Mouse (Mus musculus) myocyte (in vitro differentiated cells): ENCODE data around the gene Odr4. TPM values are rescaled to one million over a fixed set of nuclear protein-coding genes. Genes with fewer than 3 reads are reported as not detected.

ENCODE experiments used
- H3K27me3 ChIP-seq: one replicate; pipeline ENCODE4 v1.6.1; 2011; ENCODE audit not compliant: control insufficient read depth, insufficient read depth, insufficient read length
- H3K36me3 ChIP-seq: one replicate; pipeline ENCODE4 v1.6.1; 2011; ENCODE audit not compliant: control insufficient read depth, insufficient read depth
- H3K4me2 ChIP-seq: one replicate; pipeline ENCODE4 v1.6.1; 2011; ENCODE audit warnings: low read depth, control low read depth
- H3K4me3 ChIP-seq: one replicate; pipeline ENCODE4 v1.5.1; 2011; ENCODE audit warnings: mild to moderate bottlenecking, control low read depth, moderate library complexity
- H3K79me2 ChIP-seq: one replicate; pipeline ENCODE4 v1.6.1; 2011; ENCODE audit not compliant: control insufficient read depth, insufficient read depth
- H3ac ChIP-seq: one replicate; pipeline ENCODE4 v1.6.1; 2011; ENCODE audit not compliant: control insufficient read depth, insufficient read length
- CEBPB ChIP-seq: IDR thresholded peaks from 2 replicates; pipeline ENCODE4 v1.6.1; 2011; ENCODE audit warnings: mild to moderate bottlenecking, moderate library complexity; ENCODE audit not compliant: poor library complexity, insufficient read depth, severe bottlenecking
- E2F4 ChIP-seq: IDR thresholded peaks from one replicate; pipeline ENCODE4 v1.6.1; 2011; ENCODE audit warnings: mild to moderate bottlenecking, control low read depth, moderate library complexity; ENCODE audit not compliant: insufficient read depth
- MAX ChIP-seq: IDR thresholded peaks from one replicate; pipeline ENCODE4 v1.6.1; 2011; ENCODE audit warnings: low read depth, mild to moderate bottlenecking, control low read depth
- MYOD1 ChIP-seq, 3 experiments: IDR thresholded peaks; one replicate each; pipeline ENCODE4 v1.6.1; 2011; ENCODE audit warnings: control low read depth in 2 of 3, low read depth in 2 of 3, mild to moderate bottlenecking in 2 of 3, moderate library complexity in 1 of 3; ENCODE audit not compliant: insufficient read length in 2 of 3, control insufficient read depth in 1 of 3
- MYOG ChIP-seq, 3 experiments: IDR thresholded peaks; one replicate each; pipeline ENCODE4 v1.6.1; 2011; ENCODE audit warnings: control low read depth in 2 of 3, low read depth in 2 of 3, mild to moderate bottlenecking in 2 of 3; ENCODE audit not compliant: insufficient read length in 2 of 3, control insufficient read depth in 1 of 3, insufficient read depth in 1 of 3
- POLR2A ChIP-seq: IDR thresholded peaks from one replicate; pipeline ENCODE4 v1.6.1; 2011; ENCODE audit warnings: low read depth, mild to moderate bottlenecking, control low read depth, moderate library complexity; ENCODE audit not compliant: insufficient read length
- POLR2AphosphoS2 ChIP-seq: IDR thresholded peaks from one replicate; pipeline ENCODE4 v1.6.1; 2011; ENCODE audit warnings: low read depth, control low read depth; ENCODE audit not compliant: insufficient read length
- REST ChIP-seq: IDR thresholded peaks from one replicate; pipeline ENCODE4 v1.6.1; 2011; ENCODE audit warnings: mild to moderate bottlenecking, control low read depth, moderate library complexity; ENCODE audit not compliant: insufficient read depth, insufficient read length
- SRF ChIP-seq: IDR thresholded peaks from one replicate; pipeline ENCODE4 v1.6.1; 2011; ENCODE audit warnings: low read depth; ENCODE audit not compliant: control insufficient read depth, insufficient read length
- TCF12 ChIP-seq: IDR thresholded peaks from one replicate; pipeline ENCODE4 v1.6.1; 2011; ENCODE audit warnings: mild to moderate bottlenecking, control low read depth; ENCODE audit not compliant: poor library complexity, insufficient read depth, severe bottlenecking
- TCF3 ChIP-seq: IDR thresholded peaks from one replicate; pipeline ENCODE4 v1.6.1; 2011; ENCODE audit warnings: low read depth, control low read depth; ENCODE audit not compliant: insufficient read length
- USF1 ChIP-seq: IDR thresholded peaks from one replicate; pipeline ENCODE4 v1.6.1; 2011; ENCODE audit warnings: low read depth, mild to moderate bottlenecking, control low read depth, moderate library complexity
- polyA plus RNA-seq: library from polyadenylated mRNA; unstranded; fragments of >200 nt; fragmentation: generic; extraction: Trizol; gene quantifications from one replicate; pipeline ENCODE4 v1.2.1, GENCODE M21; 2012; ENCODE audit warnings: missing spikeins

Odr4 gene
- polyA plus RNA-seq, 1 experiment: 11.9 TPM

GRCm38 (mm10) chr1:150403914-150404313 is 11.0 kb upstream of the Odr4 start:
- Histone ChIP-seq H3K79me2 (peaks cover 18% of the 10 kb centered on the region), H3K36me3 (peaks cover 86% of the 10 kb centered on the region), H3ac (no peak overlapping the region), H3K27me3 (no peaks in the 10 kb centered on the region), H3K4me3 (no peak overlapping the region), H3K4me2 (no peak overlapping the region)
- TF ChIP-seq TCF12 (no peak), MAX (no peak), MYOD1 (IDR thresholded peaks at IDR 0.05; ENCODE audit: control insufficient read depth in 1 of 3, insufficient read length in 2 of 3, low read depth in 2 of 3) (no peak), MYOG (IDR thresholded peaks at IDR 0.05; ENCODE audit: control insufficient read depth in 1 of 3, insufficient read depth in 1 of 3, insufficient read length in 2 of 3, low read depth in 2 of 3) (no peak), CEBPB (no peak), SRF (no peak), E2F4 (no peak), TCF3 (no peak), POLR2AphosphoS2 (no peak), USF1 (no peak), REST (no peak), POLR2A (no peak)

DNA sequence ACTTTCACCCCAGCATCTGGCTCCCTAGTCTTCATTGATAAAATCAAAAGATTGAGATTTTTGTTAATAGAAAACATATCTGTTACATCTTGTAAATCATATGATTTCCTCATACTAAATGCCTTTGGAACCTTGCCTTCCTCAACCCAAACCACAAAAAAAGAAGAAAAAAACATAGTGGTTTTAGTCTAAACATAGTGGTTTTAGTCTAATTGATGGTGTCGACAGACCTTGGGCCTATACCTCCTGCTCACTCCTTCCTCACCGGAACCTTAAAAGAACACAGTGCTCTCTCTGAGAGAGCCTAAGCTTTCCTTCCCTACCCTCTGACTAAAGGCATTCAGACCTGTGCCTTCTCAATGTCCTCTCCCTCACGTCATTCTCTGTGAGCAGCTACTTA is 3.1 kb upstream of the Odr4 start:
- Histone ChIP-seq H3K27me3 (no peaks in the 10 kb centered on the region), H3K79me2 (peaks cover 51% of the 10 kb centered on the region), H3K36me3 (peaks cover 46% of the 10 kb centered on the region), H3K4me3 (no peak overlapping the region), H3ac (no peak overlapping the region), H3K4me2 (no peak overlapping the region)
- no peak for TF ChIP-seq REST

GRCm38 (mm10) chr1:150393488-150393852 is 590 bp upstream of the Odr4 start:
- Histone ChIP-seq H3K79me2 (peaks cover 38% of the 10 kb centered on the region), H3K4me3 (peak overlapping the region; percentile 65), H3K4me2 (peak overlapping the region; percentile 59), H3ac (peak overlapping the region; percentile 61), H3K36me3 (peaks cover 38% of the 10 kb centered on the region), H3K27me3 (no peaks in the 10 kb centered on the region)
- TF ChIP-seq TCF12 (no peak), REST (no peak), MAX (no peak), E2F4 (no peak), MYOG (IDR thresholded peaks at IDR 0.05; ENCODE audit: control insufficient read depth in 1 of 3, insufficient read depth in 1 of 3, insufficient read length in 2 of 3, low read depth in 2 of 3) (no peak), POLR2AphosphoS2 (no peak), MYOD1 (IDR thresholded peaks at IDR 0.05; ENCODE audit: control insufficient read depth in 1 of 3, insufficient read length in 2 of 3, low read depth in 2 of 3) (no peak), CEBPB (no peak), SRF (no peak), USF1 (no peak)

DNA sequence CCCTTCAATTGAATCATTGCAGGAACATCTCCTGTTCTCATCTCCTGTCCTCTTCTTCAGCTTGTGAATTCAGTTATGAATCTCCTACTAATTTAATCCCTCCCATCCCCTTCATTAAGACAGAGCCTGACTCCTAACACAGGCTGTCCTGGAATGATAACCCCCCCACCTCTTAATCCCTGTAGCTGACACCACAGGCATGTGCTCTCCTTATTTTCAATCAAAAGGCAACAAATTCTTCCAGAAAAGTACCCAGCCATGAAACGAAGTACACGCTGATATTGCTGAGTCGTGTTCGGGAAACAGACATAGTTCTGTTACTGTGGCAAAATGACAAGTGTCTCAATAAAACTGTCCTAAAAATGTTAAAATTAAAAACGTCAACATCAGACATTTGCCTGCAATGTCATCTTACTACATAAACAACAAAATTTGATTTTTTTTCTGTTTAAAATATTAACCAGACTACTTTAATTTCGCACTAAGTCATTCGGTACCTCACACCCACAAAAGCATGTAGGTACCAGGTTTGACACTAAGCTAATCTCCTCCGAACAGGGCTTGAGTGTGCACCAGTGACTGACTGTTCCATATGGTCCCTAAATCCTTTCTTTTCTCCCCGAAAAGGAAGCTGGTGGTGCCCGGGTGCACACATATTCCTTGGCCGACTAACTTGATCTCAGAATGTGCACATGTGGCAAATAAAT is 796 bp downstream of the Odr4 start:
- no peak for TF ChIP-seq POLR2A
- no peak for TF ChIP-seq TCF3
- TF ChIP-seq CEBPB: no peak
- no peak for TF ChIP-seq TCF12
- no peak for TF ChIP-seq E2F4
- no peak for TF ChIP-seq SRF
- no peak for TF ChIP-seq MAX
- TF ChIP-seq POLR2AphosphoS2: no peak
- TF ChIP-seq MYOG (IDR thresholded peaks at IDR 0.05; ENCODE audit: control insufficient read depth in 1 of 3, insufficient read depth in 1 of 3, insufficient read length in 2 of 3, low read depth in 2 of 3): no peak
- TF ChIP-seq USF1: no peak
- TF ChIP-seq REST: no peak
- TF ChIP-seq MYOD1 (IDR thresholded peaks at IDR 0.05; ENCODE audit: control insufficient read depth in 1 of 3, insufficient read length in 2 of 3, low read depth in 2 of 3): no peak
- H3K36me3 ChIP-seq: peaks cover 42% of the 10 kb centered on the region
- H3K4me3 ChIP-seq: peak overlapping the region; percentile 65

DNA sequence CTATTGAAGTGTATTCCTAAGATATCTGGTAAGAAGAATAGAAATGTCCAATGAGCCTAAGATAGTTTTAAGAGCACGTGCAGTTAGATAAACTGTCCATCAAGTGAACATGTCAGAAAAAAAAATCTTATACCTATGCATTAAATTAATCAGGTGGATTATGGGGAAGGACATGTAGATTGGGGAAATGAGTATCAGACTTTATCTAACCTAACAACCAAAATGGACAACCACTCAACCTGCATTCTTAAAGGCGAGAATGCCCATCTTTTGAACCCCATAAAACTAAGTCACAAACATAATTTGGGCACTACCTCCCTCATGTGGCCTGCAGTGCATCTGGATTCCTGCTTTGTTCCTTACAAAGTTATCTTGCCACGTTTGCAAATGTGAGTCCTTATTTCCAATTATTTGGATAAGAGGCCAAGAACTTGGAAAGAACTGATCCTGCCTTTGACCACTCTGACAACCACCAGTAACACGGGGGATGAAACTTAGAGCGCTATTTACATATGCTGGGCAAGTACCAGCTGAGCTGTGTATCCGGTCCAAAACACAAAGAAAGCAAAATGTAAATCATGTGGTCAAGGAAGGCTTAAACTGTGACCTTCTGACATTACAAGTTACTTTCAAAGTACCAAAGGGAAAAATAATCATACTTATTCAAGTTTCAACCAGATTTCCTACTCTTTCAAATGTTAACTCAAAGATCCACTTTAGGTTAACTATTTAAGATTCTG is 3.3 kb downstream of the Odr4 start:
- Histone ChIP-seq H3K4me2 (no peak overlapping the region), H3K79me2 (peaks cover 27% of the 10 kb centered on the region), H3K36me3 (peaks cover 35% of the 10 kb centered on the region), H3K27me3 (no peaks in the 10 kb centered on the region), H3ac (no peak overlapping the region), H3K4me3 (no peak overlapping the region)
- TF ChIP-seq TCF12 (no peak), POLR2AphosphoS2 (no peak), REST (no peak), USF1 (no peak), MAX (no peak), E2F4 (no peak), SRF (no peak), MYOD1 (IDR thresholded peaks at IDR 0.05; ENCODE audit: control insufficient read depth in 1 of 3, insufficient read length in 2 of 3, low read depth in 2 of 3) (no peak)

More for the DNA sequence above, 796 bp downstream of the Odr4 start:
- Histone ChIP-seq H3K27me3 (no peaks in the 10 kb centered on the region), H3ac (peak overlapping the region; percentile 61), H3K4me2 (peak overlapping the region; percentile 86), H3K79me2 (peaks cover 36% of the 10 kb centered on the region)
